Mouse (Mus musculus) E14TG2a.4 (cell line): ENCODE results near the gene Atf5.

Experiments
- H3K27me3 ChIP-seq: 2 replicates; pipeline ENCODE4 v1.6.1; 2014; ENCODE audit warnings: low read length, control low read depth; ENCODE audit not compliant: insufficient read depth
- H3K36me3 ChIP-seq: 2 replicates; pipeline ENCODE4 v1.6.1; 2014; ENCODE audit warnings: low read length, control low read depth; ENCODE audit not compliant: insufficient read depth
- H3K4me1 ChIP-seq: replicated peaks from 2 replicates; pipeline ENCODE4 v1.6.1; 2014; ENCODE audit warnings: low read depth, low read length, control low read depth
- H3K4me3 ChIP-seq: replicated peaks from 2 replicates; pipeline ENCODE4 v1.5.1; 2014; ENCODE audit warnings: mild to moderate bottlenecking, low read length
- H3K9me3 ChIP-seq: 2 replicates; pipeline ENCODE4 v1.6.1; 2014; ENCODE audit warnings: low read length, control low read depth
- CTCF ChIP-seq: conservative IDR thresholded peaks from 2 replicates; pipeline ENCODE4 v1.5.1; 2014; ENCODE audit warnings: low read length
- NANOG ChIP-seq: IDR thresholded peaks from 2 replicates; pipeline ENCODE4 v1.6.1; 2014; ENCODE audit warnings: borderline replicate concordance, low read length, mixed read lengths
- POU5F1 ChIP-seq: IDR thresholded peaks from 2 replicates; pipeline ENCODE4 v1.6.1; 2014; ENCODE audit warnings: low read length, borderline replicate concordance

Atf5 gene

GRCm38 (mm10) chr7:44772591-44773204 is 43.8 kb downstream of the Atf5 start:
- peaks cover 12% of the 10 kb centered on the region for H3K4me1 ChIP-seq
- H3K27me3 ChIP-seq = no peaks in the 10 kb centered on the region
- no peaks in the 10 kb centered on the region for H3K9me3 ChIP-seq
- TF ChIP-seq NANOG = no peak
- no peak for TF ChIP-seq POU5F1
- TF ChIP-seq CTCF = no peak
- no peak overlapping the region for H3K4me3 ChIP-seq
- peaks cover 86% of the 10 kb centered on the region for H3K36me3 ChIP-seq

DNA sequence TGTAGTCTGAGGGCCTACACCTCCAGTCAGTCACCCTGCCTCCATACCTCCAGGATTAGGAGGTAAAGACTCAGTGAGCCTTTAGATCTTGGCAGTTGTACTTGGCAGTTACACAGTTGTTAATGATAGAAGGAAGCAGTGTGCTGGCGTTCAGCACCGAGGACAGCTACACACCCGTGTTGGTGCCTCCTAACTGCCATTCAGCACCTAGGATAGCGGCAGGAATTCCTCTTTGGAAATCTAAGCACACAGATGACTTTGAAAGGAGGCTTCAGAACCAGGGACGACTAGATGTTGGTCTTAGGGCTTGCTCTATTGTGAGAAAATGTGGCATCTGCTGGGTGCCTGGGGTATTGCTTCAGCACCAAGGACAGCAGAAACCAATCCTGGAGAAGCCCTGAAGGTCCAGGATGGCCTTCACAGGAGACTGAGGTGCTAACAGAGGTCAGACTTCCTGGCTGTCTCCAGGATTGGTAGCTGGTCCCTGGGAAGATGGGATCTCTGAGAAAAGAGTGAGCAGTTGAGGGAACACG is 46.3 kb downstream of the Atf5 start:
- no peaks in the 10 kb centered on the region for H3K27me3 ChIP-seq
- no peak for TF ChIP-seq CTCF
- no peak for TF ChIP-seq POU5F1
- TF ChIP-seq NANOG = no peak
- peaks cover 18% of the 10 kb centered on the region for H3K4me1 ChIP-seq
- H3K4me3 ChIP-seq = no peak overlapping the region
- no peaks in the 10 kb centered on the region for H3K9me3 ChIP-seq
- peaks cover 88% of the 10 kb centered on the region for H3K36me3 ChIP-seq

DNA sequence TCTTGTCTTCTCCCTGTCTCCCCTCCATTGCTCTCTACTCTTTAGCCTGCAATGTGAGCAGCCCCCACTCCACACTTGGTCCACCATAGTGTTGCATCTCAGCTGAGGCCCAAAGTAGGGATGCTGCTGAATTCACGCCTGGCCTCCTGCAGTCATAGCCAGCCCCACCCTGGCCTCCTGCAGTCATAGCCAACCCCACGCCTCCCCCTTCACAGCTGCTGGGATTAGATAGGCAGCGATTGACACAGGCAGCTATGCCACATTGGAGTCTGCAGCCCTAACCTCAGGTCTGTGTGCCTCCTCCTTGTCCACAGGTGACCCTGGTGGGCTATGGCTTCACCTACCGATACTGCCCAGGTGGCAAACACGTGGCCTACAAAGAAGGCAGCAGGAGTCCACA is 48.3 kb downstream of the Atf5 start:
- Histone ChIP-seq H3K9me3 (no peaks in the 10 kb centered on the region), H3K4me1 (peaks cover 18% of the 10 kb centered on the region), H3K4me3 (peak overlapping the region; percentile 35; the same call in 1 of the 2 replicates), H3K27me3 (no peaks in the 10 kb centered on the region), H3K36me3 (peaks cover 94% of the 10 kb centered on the region)
- TF ChIP-seq POU5F1 = no peak
- no peak for TF ChIP-seq NANOG
- TF ChIP-seq CTCF = no peak
